Mouse (Mus musculus) lung, postnatal 25 days (tissue): ENCODE results near the gene Klhl22.

ENCODE experiments used
- DNase-seq: peaks from one replicate; pipeline ENCODE4 v3.0.0; 2022; ENCODE audit warnings: low spot score

Klhl22 gene

DNA sequence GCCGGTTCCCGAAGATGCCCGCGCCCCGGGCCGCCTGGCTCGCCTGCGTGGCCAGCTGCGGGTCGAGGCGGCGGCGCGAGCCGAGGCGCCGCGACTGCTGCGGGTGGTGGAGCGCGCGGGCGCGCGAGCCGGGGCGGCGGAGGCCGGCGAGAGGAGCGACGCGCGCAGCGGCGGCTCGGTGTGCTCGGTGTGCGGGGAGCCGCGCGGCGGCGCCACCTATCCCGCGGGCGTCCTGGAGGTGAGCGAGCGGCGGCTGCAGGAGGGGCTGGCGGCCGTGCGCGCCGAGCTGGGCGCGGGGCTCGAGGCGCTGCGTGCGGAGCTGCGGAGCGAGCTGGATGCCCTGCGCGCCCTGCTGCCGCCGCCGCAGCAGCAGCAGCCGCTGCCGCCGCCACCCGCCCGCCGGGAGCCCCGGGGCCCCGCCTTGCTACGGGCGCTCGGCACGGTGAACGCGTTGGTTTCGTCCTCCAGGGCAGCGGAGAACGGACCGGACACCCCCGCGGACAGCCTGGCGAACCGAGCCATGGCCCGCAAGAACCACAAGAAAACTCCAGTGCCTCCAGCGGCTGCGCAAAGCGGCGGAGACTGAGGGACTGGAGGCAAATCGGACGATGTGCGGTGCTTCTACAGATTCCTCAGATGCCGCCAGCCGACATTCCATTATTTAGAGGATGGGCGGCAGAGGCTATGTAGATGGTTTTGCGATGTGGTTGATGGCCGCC lies 74.4 kb downstream of the Klhl22 start:
- no peak for DNase-seq

DNA sequence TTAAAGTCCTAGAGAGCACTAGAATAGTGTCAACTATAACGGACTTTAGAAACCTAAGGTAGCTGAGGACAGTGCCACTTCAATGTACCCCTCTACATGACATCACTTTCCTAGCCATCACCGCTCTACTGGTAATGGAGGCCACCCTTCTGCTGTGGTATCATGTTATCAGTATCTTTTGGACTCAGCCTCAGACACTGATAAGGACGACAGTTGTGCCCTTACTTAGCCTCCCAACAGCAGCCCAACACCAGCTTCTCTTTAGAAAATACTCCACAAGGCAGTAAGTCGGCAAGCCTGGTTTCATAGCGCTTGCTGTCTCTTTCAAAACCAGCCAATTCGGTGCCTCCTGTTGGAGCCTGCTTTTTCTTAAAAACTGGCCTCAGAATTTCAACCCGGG lies 75.1 kb downstream of the Klhl22 start:
- no peak for DNase-seq

DNA sequence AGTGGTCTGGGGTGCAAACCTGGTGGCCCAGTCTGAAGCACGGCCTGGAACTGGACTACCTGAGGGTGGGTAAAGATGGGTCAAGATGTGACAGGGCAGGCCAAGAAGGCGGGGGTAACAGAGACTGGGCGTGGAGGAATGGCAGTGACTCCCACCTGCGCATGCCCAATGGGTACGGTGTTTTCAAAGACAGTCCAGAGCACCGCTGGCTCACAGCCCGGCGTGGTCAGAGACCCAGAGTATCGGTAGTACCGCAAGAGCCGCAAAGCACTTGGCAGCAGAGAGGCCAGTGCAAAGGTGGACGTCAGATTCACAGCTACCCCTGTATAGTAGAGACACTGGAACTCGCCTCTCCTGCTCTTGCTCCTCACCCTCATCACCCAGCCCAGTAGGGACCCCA lies 76.1 kb downstream of the Klhl22 start:
- DNase-seq = no peak

DNA sequence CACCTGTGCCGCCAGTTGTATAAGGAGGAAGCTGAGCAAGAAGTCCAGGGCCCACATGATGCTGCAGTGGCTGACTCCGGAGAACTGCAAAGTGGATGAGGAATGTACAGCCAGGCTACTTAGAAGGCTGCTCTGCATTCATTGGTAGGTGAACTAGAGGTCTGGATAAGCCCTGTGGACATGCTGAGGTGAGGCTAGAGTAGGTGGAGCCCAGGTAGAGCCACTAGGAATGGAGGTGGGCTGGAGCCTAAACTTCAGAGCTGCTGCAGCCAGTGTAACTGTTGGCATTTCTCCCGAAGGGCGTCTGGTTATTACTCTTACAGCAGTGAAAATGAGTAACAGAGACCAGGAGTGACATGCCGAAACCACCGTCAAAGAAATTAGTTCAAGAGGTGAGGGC lies 78.6 kb downstream of the Klhl22 start, which contains the start of gene Car15:
TSS of gene Car15 (minus strand) at position 314 of the 400 bp plus-strand sequence.
- no peak for DNase-seq

DNA sequence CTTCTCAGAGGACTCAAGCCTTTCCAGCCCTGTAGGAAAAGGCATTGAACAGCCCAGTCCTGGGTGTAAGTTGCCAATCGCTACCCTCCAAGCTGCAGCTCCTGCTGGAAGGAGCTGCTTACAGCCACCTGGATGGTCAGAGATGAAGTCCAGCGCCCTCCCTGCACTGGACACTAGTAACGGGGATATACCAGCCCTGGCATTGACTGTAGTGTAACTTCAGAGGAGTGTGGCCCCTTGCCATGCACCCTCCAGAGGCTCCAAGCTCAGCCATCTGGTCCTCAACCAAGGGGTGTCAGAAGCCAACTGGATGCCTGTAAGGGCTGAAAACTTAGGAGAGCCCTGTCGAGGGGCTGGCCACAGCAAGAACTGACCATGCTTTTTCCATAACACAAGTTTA lies 80.6 kb downstream of the Klhl22 start:
- DNase-seq = no peak

DNA sequence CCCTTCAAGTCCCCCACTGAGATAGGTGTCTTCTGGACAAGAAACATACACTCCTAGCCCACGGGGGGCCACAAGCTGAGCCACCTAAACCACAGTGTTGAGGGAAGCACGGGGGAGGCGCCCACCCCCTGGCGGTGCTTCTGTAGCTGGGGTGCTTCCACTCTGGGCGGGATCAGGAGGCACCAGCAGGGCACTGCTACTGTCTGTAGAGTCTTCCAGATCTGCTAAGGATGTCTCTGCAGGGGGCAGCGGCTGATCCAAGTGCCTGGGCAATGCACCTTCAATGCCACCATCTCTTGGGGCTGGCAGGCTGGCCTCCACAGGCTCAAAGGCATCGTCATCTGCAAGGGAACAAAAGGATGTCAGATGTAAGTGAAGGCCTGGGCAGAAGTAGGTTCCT lies 83.0 kb downstream of the Klhl22 start:
- DNase-seq = no peak
